Comparison of ENCODE assay signal across 24 mouse cellular contexts in the genomic region with DNA sequence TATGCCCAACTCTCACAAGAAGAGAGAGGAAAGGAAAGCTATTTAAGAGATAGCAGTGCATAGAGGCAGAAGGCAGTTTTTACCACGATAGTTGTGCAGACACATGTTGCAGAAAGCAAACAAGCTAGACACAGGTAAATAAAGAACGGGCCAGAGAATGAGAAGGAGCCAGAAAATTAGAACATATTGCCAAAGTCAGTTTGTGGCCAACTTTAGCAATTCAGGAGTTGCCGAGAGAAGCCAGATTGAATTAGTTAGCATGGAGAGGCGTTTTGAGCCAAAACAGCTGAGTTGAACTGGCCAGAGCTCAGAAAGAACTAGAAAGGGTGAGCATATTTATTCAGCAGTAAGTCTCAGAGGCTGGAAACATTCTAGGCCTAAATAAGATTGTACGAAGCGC. TPM values are rescaled to one million over a fixed set of nuclear protein-coding genes. Genes with fewer than 3 reads are reported as not detected.
DNase-seq lines count a peak whose midpoint lies in the region; ATAC-seq and TF ChIP-seq lines count a peak whose summit lies in the region.
"Had no signal": no experiment of that assay in that cellular context is flagged by ENCODE, and none has a peak within 500 bp of the region (broad histone marks: within the 10 kb centered on the region; RNA-seq: fewer than 3 reads in every experiment).

No protein-coding gene starts in this region.

- no peak overlapping the region for H3K4me3 ChIP-seq in embryonic facial prominence, embryonic 12.5 days
- H3K4me3 ChIP-seq in embryonic facial prominence, embryonic 10.5 days: no peak overlapping the region
- H3K4me3 ChIP-seq in heart, embryonic 13.5 days: no peak overlapping the region
- no peak overlapping the region for H3K4me3 ChIP-seq in heart, embryonic 11.5 days (ENCODE audit: low read depth, low read length)
- H3K4me3 ChIP-seq in lung, postnatal 0 days (ENCODE audit: low read depth, low read length): no peak overlapping the region
- H3K4me3 ChIP-seq: embryonic facial prominence, embryonic 13.5 days; erythroblast, embryonic 14.5 days; forebrain, embryonic 12.5 days; forebrain, embryonic 15.5 days; heart, embryonic 10.5 days; hindbrain, embryonic 12.5 days; hindbrain, embryonic 15.5 days had no signal

- no peak for TF ChIP-seq EP300 in lung, postnatal 0 days (IDR thresholded peaks at IDR 0.05)

- H3K4me1 ChIP-seq in embryonic facial prominence, embryonic 12.5 days: peaks cover 14% of the 10 kb centered on the region
- peaks cover 24% of the 10 kb centered on the region for H3K4me1 ChIP-seq in embryonic facial prominence, embryonic 10.5 days
- H3K4me1 ChIP-seq in heart, embryonic 13.5 days: peaks cover 84% of the 10 kb centered on the region
- H3K4me1 ChIP-seq in heart, embryonic 11.5 days (ENCODE audit: control insufficient read depth, insufficient read depth, low read length): peaks cover 51% of the 10 kb centered on the region
- H3K4me1 ChIP-seq in lung, postnatal 0 days (ENCODE audit: insufficient read depth, low read depth, low read length): peaks cover 33% of the 10 kb centered on the region

- WGBS in embryonic facial prominence, embryonic 12.5 days: 86% methylated on average over 6 of the region's 6 CpGs
- WGBS in embryonic facial prominence, embryonic 10.5 days: 93% methylated on average over 6 of the region's 6 CpGs
- WGBS in heart, embryonic 13.5 days: 91% methylated on average over 6 of the region's 6 CpGs
- 84% methylated on average over 6 of the region's 6 CpGs for WGBS in heart, embryonic 11.5 days (ENCODE audit: insufficient replicate concordance)
- WGBS in lung, postnatal 0 days: 69% methylated on average over 6 of the region's 6 CpGs

- H3K9me3 ChIP-seq in embryonic facial prominence, embryonic 12.5 days: no peaks in the 10 kb centered on the region
- no peaks in the 10 kb centered on the region for H3K9me3 ChIP-seq in embryonic facial prominence, embryonic 10.5 days
- no peaks in the 10 kb centered on the region for H3K9me3 ChIP-seq in heart, embryonic 13.5 days
- H3K9me3 ChIP-seq in heart, embryonic 11.5 days (replicated peaks; ENCODE audit: control insufficient read depth, low read length): no peaks in the 10 kb centered on the region
- no peaks in the 10 kb centered on the region for H3K9me3 ChIP-seq in lung, postnatal 0 days (ENCODE audit: low read length)
- H3K9me3 ChIP-seq: embryonic facial prominence, embryonic 13.5 days; forebrain, embryonic 12.5 days; forebrain, embryonic 15.5 days; G1E; heart, embryonic 10.5 days; hindbrain, embryonic 12.5 days; hindbrain, embryonic 15.5 days had no signal

- no peak for TF ChIP-seq CTCF in lung, postnatal 0 days (IDR thresholded peaks at IDR 0.05)

- ATAC-seq in embryonic facial prominence, embryonic 12.5 days (ENCODE audit: insufficient number of reproducible peaks, insufficient read depth, low FRiP score, low TSS enrichment): no peak
- no peak for ATAC-seq in heart, embryonic 13.5 days (ENCODE audit: extremely low read depth, insufficient number of reproducible peaks, low FRiP score, low TSS enrichment)
- no peak for ATAC-seq in heart, embryonic 11.5 days (replicated peaks; ENCODE audit: insufficient number of reproducible peaks, low FRiP score, low TSS enrichment)
- ATAC-seq in lung, postnatal 0 days: no peak
- ATAC-seq: forebrain, embryonic 15.5 days; intestine, postnatal 0 days had no signal

- no peak for DNase-seq in embryonic facial prominence, embryonic 10.5 days (ENCODE audit: low spot score)
- peak; percentile 22 for DNase-seq in lung, postnatal 0 days (ENCODE audit: low spot score)
- DNase-seq in lung, postnatal 25 days (ENCODE audit: low spot score): no peak
- DNase-seq in cerebellum, adult 9-10 months: no peak
- DNase-seq: adrenal gland, adult 8-10 months; adrenal gland, postnatal 25 days; cerebellum, adult 11-12 months; cerebellum, adult 8-10 months; cerebellum, postnatal 14 days; gastrocnemius, postnatal 14 days; heart, adult 11 months had no signal

- no peaks in the 10 kb centered on the region for H3K36me3 ChIP-seq in embryonic facial prominence, embryonic 12.5 days
- H3K36me3 ChIP-seq in embryonic facial prominence, embryonic 10.5 days (replicated peaks): peaks cover 9% of the 10 kb centered on the region; the same call in 1 of the 2 replicates
- peaks cover 15% of the 10 kb centered on the region for H3K36me3 ChIP-seq in heart, embryonic 13.5 days
- no peaks in the 10 kb centered on the region for H3K36me3 ChIP-seq in heart, embryonic 11.5 days (ENCODE audit: control insufficient read depth, insufficient read depth, low read length)
- no peaks in the 10 kb centered on the region for H3K36me3 ChIP-seq in lung, postnatal 0 days (ENCODE audit: insufficient read depth, low read length)
- H3K36me3 ChIP-seq: forebrain, embryonic 12.5 days; forebrain, embryonic 15.5 days; hindbrain, embryonic 12.5 days had no signal

- no peaks in the 10 kb centered on the region for H3K27me3 ChIP-seq in embryonic facial prominence, embryonic 12.5 days
- no peaks in the 10 kb centered on the region for H3K27me3 ChIP-seq in embryonic facial prominence, embryonic 10.5 days (replicated peaks; ENCODE audit: low read depth, poor library complexity, severe bottlenecking)
- H3K27me3 ChIP-seq in heart, embryonic 13.5 days (replicated peaks): no peaks in the 10 kb centered on the region
- H3K27me3 ChIP-seq in heart, embryonic 11.5 days (ENCODE audit: control insufficient read depth, insufficient read depth, low read length): no peaks in the 10 kb centered on the region
- H3K27me3 ChIP-seq in lung, postnatal 0 days (replicated peaks; ENCODE audit: insufficient read depth, low read length): no peaks in the 10 kb centered on the region
- H3K27me3 ChIP-seq: embryonic facial prominence, embryonic 13.5 days; forebrain, embryonic 12.5 days; forebrain, embryonic 15.5 days; hindbrain, embryonic 12.5 days; hindbrain, embryonic 15.5 days had no signal

- peak overlapping the region; percentile 32; the same call in 1 of the 2 replicates for H3K27ac ChIP-seq in embryonic facial prominence, embryonic 12.5 days
- H3K27ac ChIP-seq in embryonic facial prominence, embryonic 10.5 days (replicated peaks): no peak overlapping the region
- peak overlapping the region; percentile 24; the same call in 1 of the 2 replicates for H3K27ac ChIP-seq in heart, embryonic 13.5 days (replicated peaks)
- H3K27ac ChIP-seq in heart, embryonic 11.5 days (ENCODE audit: low read depth, low read length): no peak overlapping the region
- H3K27ac ChIP-seq in lung, postnatal 0 days (ENCODE audit: low read length): no peak overlapping the region
- H3K27ac ChIP-seq: embryonic facial prominence, embryonic 13.5 days; forebrain, embryonic 12.5 days; forebrain, embryonic 15.5 days; hindbrain, embryonic 12.5 days; hindbrain, embryonic 15.5 days had no signal

- H3K4me2 ChIP-seq in embryonic facial prominence, embryonic 12.5 days (replicated peaks): no peak overlapping the region
- no peak overlapping the region for H3K4me2 ChIP-seq in heart, embryonic 13.5 days
- no peak overlapping the region for H3K4me2 ChIP-seq in heart, embryonic 11.5 days
- H3K4me2 ChIP-seq in lung, postnatal 0 days (replicated peaks; ENCODE audit: low read depth, low read length): no peak overlapping the region
- H3K4me2 ChIP-seq: embryonic facial prominence, embryonic 13.5 days; forebrain, embryonic 12.5 days; forebrain, embryonic 15.5 days; hindbrain, embryonic 12.5 days; hindbrain, embryonic 15.5 days had no signal

- H3K9ac ChIP-seq in embryonic facial prominence, embryonic 12.5 days: no peak overlapping the region
- H3K9ac ChIP-seq in heart, embryonic 13.5 days: no peak overlapping the region
- no peak overlapping the region for H3K9ac ChIP-seq in heart, embryonic 11.5 days (ENCODE audit: low read depth, low read length)
- no peak overlapping the region for H3K9ac ChIP-seq in lung, postnatal 0 days (replicated peaks; ENCODE audit: low read depth)
- H3K9ac ChIP-seq: embryonic facial prominence, embryonic 13.5 days; forebrain, embryonic 12.5 days; forebrain, embryonic 15.5 days; hindbrain, embryonic 12.5 days; hindbrain, embryonic 15.5 days had no signal

RNA-seq across cellular contexts. Expression of a gene that starts 6.1 kb away (rescaled TPM):
- 91.9 and 93.4 TPM in 2 replicates for polyA plus RNA-seq in embryonic facial prominence, embryonic 12.5 days (2016; fragmentation: Nextera tagmentation; extraction: Ambion mirVana)
- polyA plus RNA-seq in embryonic facial prominence, embryonic 10.5 days (2016; fragmentation: Nextera tagmentation; extraction: Ambion mirVana): 64.9 and 72.0 TPM in 2 replicates
- 107 TPM in 2 replicates for polyA plus RNA-seq in heart, embryonic 13.5 days (2015; fragmentation: Nextera tagmentation; extraction: Ambion mirVana)
- 96.8 and 112 TPM in 2 replicates for polyA plus RNA-seq in heart, embryonic 11.5 days (2014; fragmentation: Nextera tagmentation; extraction: Ambion mirVana)
- polyA plus RNA-seq in lung, postnatal 0 days (2015; fragmentation: Nextera tagmentation; extraction: Ambion mirVana): 75.6 and 76.7 TPM in 2 replicates

RNA-seq across cellular contexts. Expression of a gene that starts 12.1 kb away (rescaled TPM):
- 31.2 and 32.7 TPM in 2 replicates for polyA plus RNA-seq in embryonic facial prominence, embryonic 12.5 days (2016; fragmentation: Nextera tagmentation; extraction: Ambion mirVana)
- polyA plus RNA-seq in embryonic facial prominence, embryonic 10.5 days (2016; fragmentation: Nextera tagmentation; extraction: Ambion mirVana): 44.0 and 46.2 TPM in 2 replicates
- polyA plus RNA-seq in heart, embryonic 13.5 days (2015; fragmentation: Nextera tagmentation; extraction: Ambion mirVana): 24.4 and 26.6 TPM in 2 replicates
- polyA plus RNA-seq in heart, embryonic 11.5 days (2014; fragmentation: Nextera tagmentation; extraction: Ambion mirVana): 27.4 and 28.8 TPM in 2 replicates
- polyA plus RNA-seq in lung, postnatal 0 days (2015; fragmentation: Nextera tagmentation; extraction: Ambion mirVana): 33.7 and 39.5 TPM in 2 replicates

RNA-seq across cellular contexts. Expression of a gene that starts 46.4 kb away (rescaled TPM):
- 171 and 177 TPM in 2 replicates for polyA plus RNA-seq in embryonic facial prominence, embryonic 12.5 days (2016; fragmentation: Nextera tagmentation; extraction: Ambion mirVana)
- 139 and 151 TPM in 2 replicates for polyA plus RNA-seq in embryonic facial prominence, embryonic 10.5 days (2016; fragmentation: Nextera tagmentation; extraction: Ambion mirVana)
- 105 and 113 TPM in 2 replicates for polyA plus RNA-seq in heart, embryonic 13.5 days (2015; fragmentation: Nextera tagmentation; extraction: Ambion mirVana)
- 102 and 106 TPM in 2 replicates for polyA plus RNA-seq in heart, embryonic 11.5 days (2014; fragmentation: Nextera tagmentation; extraction: Ambion mirVana)
- polyA plus RNA-seq in lung, postnatal 0 days (2015; fragmentation: Nextera tagmentation; extraction: Ambion mirVana): 87.6 and 92.0 TPM in 2 replicates

RNA-seq across cellular contexts. Expression of a gene that starts 57.0 kb away (rescaled TPM):
- polyA plus RNA-seq in embryonic facial prominence, embryonic 12.5 days (2016; fragmentation: Nextera tagmentation; extraction: Ambion mirVana): 0.50 and 0.67 TPM in 2 replicates
- polyA plus RNA-seq in embryonic facial prominence, embryonic 10.5 days (2016; fragmentation: Nextera tagmentation; extraction: Ambion mirVana): 0.25 and 0.66 TPM in 2 replicates
- polyA plus RNA-seq in heart, embryonic 13.5 days (2015; fragmentation: Nextera tagmentation; extraction: Ambion mirVana): 0.15 and 0.32 TPM in 2 replicates
- polyA plus RNA-seq in heart, embryonic 11.5 days (2014; fragmentation: Nextera tagmentation; extraction: Ambion mirVana): 0.25 and 0.79 TPM in 2 replicates
- 2.2 and 2.4 TPM in 2 replicates for polyA plus RNA-seq in lung, postnatal 0 days (2015; fragmentation: Nextera tagmentation; extraction: Ambion mirVana)
- polyA plus RNA-seq: brain, embryonic 14.5 days; erythroblast, embryonic 14.5 days; G1E; intestine, postnatal 0 days had no signal

Comparison
In these comparisons a context has a peak if more than half of its experiments do, and no peak if none do; other contexts are left out.
1. H3K27ac ChIP-seq: peak in embryonic facial prominence, embryonic 12.5 days (single experiment) and heart, embryonic 13.5 days (single experiment); none in embryonic facial prominence, embryonic 10.5 days (single experiment), heart, embryonic 11.5 days (single experiment) and lung, postnatal 0 days (single experiment).